Mouse (Mus musculus) ES-E14 (cell line): ENCODE results near the gene Ext2. TPM values are rescaled to one million over a fixed set of nuclear protein-coding genes. Genes with fewer than 3 reads are reported as not detected.

Source experiments
- DNase-seq: peaks from one replicate; pipeline ENCODE4 v3.0.0-alpha.2; 2013; ENCODE audit warnings: low read depth, low spot score
- H3K27ac ChIP-seq: 2 replicates; pipeline ENCODE4 v1.5.1; 2012; ENCODE audit warnings: low read depth, mild to moderate bottlenecking, low read length, moderate library complexity, mixed read lengths; ENCODE audit not compliant: poor library complexity, insufficient read depth, severe bottlenecking
- H3K36me3 ChIP-seq: 2 replicates; pipeline ENCODE4 v1.6.1; 2012; ENCODE audit warnings: mild to moderate bottlenecking, low read length, moderate library complexity, mixed read lengths; ENCODE audit not compliant: control insufficient read depth, poor library complexity, insufficient read depth, severe bottlenecking
- H3K4me1 ChIP-seq, 2 experiments: fragments of 150-350 bp in 1 of 2; sonication (generic) in 1 of 2; 2 replicates each; pipeline ENCODE4 v1.6.1; 2012; ENCODE audit warnings: low read length in 2 of 2, mild to moderate bottlenecking in 1 of 2, mixed read lengths in 1 of 2; ENCODE audit not compliant: control insufficient read depth in 2 of 2, insufficient read depth in 2 of 2, poor library complexity in 1 of 2
- H3K4me3 ChIP-seq, 2 experiments: fragments of 150-350 bp in 1 of 2; sonication (generic) in 1 of 2; 2 replicates each; pipeline ENCODE4 v1.5.1; 2012; ENCODE audit warnings: low read length in 2 of 2, low read depth in 1 of 2, mild to moderate bottlenecking in 1 of 2, mixed read lengths in 1 of 2; ENCODE audit not compliant: insufficient read depth in 1 of 2, poor library complexity in 1 of 2, severe bottlenecking in 1 of 2
- H3K9ac ChIP-seq: 2 replicates; pipeline ENCODE4 v1.6.1; 2012; ENCODE audit warnings: low read depth, mild to moderate bottlenecking, low read length, mixed read lengths; ENCODE audit not compliant: poor library complexity, insufficient read depth, severe bottlenecking
- H3K9me3 ChIP-seq: fragments of 150-350 bp; sonication (generic); 2 replicates; pipeline ENCODE4 v1.6.1; 2012; ENCODE audit warnings: low read depth, mild to moderate bottlenecking, low read length; ENCODE audit not compliant: control insufficient read depth, insufficient read depth
- CHD2 ChIP-seq: IDR thresholded peaks from 2 replicates; pipeline ENCODE4 v1.6.1; 2014; ENCODE audit warnings: mild to moderate bottlenecking, low read depth, low read length, inconsistent platforms
- HCFC1 ChIP-seq: IDR thresholded peaks from 2 replicates; pipeline ENCODE4 v1.6.1; 2012; ENCODE audit warnings: low read length, inconsistent platforms, borderline replicate concordance; ENCODE audit not compliant: insufficient read depth
- MAFK ChIP-seq: IDR thresholded peaks from 2 replicates; pipeline ENCODE4 v1.6.1; 2014; ENCODE audit warnings: mild to moderate bottlenecking, low read depth, low read length, inconsistent platforms; ENCODE audit not compliant: insufficient read depth
- ZC3H11A ChIP-seq: IDR thresholded peaks from 2 replicates; pipeline ENCODE4 v1.6.1; 2012; ENCODE audit warnings: low read depth, mild to moderate bottlenecking, inconsistent platforms, low read length, borderline replicate concordance
- ZNF384 ChIP-seq: IDR thresholded peaks from 2 replicates; pipeline ENCODE4 v1.6.1; 2012; ENCODE audit warnings: low read depth, low read length, inconsistent platforms
- in situ Hi-C, 2 experiments: fragments of 600-800 bp; cut with MboI; formaldehyde crosslinking; loops; one replicate each; pipeline ENCODE4 v1.15.1; 2025; ENCODE audit warnings: low sequenced_read_pairs in 2 of 2, inconsistent platforms in 1 of 2; ENCODE audit not compliant: unreplicated experiment in 2 of 2
- total RNA-seq: library from RNA; depleted of rRNA; stranded (reverse); fragments of 300-350 nt; gene quantifications from 2 replicates; pipeline ENCODE4 v1.2.3, GENCODE M21; 2012

Ext2 gene
- total RNA-seq, 1 experiment, result 49.9 TPM

- in situ Hi-C loops, result no loop called here
- DNase-seq, result no peak
- Histone ChIP-seq H3K9ac (no peak overlapping the region), H3K9me3 (no peaks in the 10 kb centered on the region), H3K36me3 (no peaks in the 10 kb centered on the region), H3K4me1 (no peaks in the 10 kb centered on the region), H3K27ac (no peak overlapping the region), H3K4me3 (no peak overlapping the region)
- TF ChIP-seq ZC3H11A (no peak), HCFC1 (no peak), CHD2 (no peak), MAFK (no peak), ZNF384 (no peak)
Observed at GRCm38 (mm10) chr2:93690064-93690930, 132.1 kb downstream of the Ext2 start.

- in situ Hi-C loops, result no loop called here
- no peaks in the 10 kb centered on the region for H3K9me3 ChIP-seq
- no peaks in the 10 kb centered on the region for H3K4me1 ChIP-seq
Observed at GRCm38 (mm10) chr2:93683674-93684073, 138.7 kb downstream of the Ext2 start.

GRCm38 (mm10) chr2:93682601-93683202 lies 139.7 kb downstream of the Ext2 start:
- H3K9me3 ChIP-seq, result no peaks in the 10 kb centered on the region
- no peak for TF ChIP-seq ZC3H11A
- no peak for TF ChIP-seq HCFC1
- TF ChIP-seq CHD2, result no peak
- no peak for TF ChIP-seq MAFK
- no peak for TF ChIP-seq ZNF384
- no peak overlapping the region for H3K27ac ChIP-seq
- no peak overlapping the region for H3K4me3 ChIP-seq
- no peak for DNase-seq
- in situ Hi-C loops, result no loop called here
- H3K36me3 ChIP-seq, result no peaks in the 10 kb centered on the region
- H3K9ac ChIP-seq, result no peak overlapping the region
- H3K4me1 ChIP-seq, result no peaks in the 10 kb centered on the region

More at GRCm38 (mm10) chr2:93683674-93684073, 138.7 kb downstream of the Ext2 start:
- no peak for TF ChIP-seq HCFC1
- no peak for TF ChIP-seq ZC3H11A
- TF ChIP-seq MAFK, result peak; percentile 29; the same call in 1 of the 2 replicates
- no peak for DNase-seq
- no peak overlapping the region for H3K27ac ChIP-seq
- no peak overlapping the region for H3K9ac ChIP-seq
- no peaks in the 10 kb centered on the region for H3K36me3 ChIP-seq
- H3K4me3 ChIP-seq, result no peak overlapping the region

GRCm38 (mm10) chr2:93681321-93681720 lies 141.0 kb downstream of the Ext2 start:
- Histone ChIP-seq H3K4me3 (no peak overlapping the region), H3K9ac (no peak overlapping the region), H3K9me3 (no peaks in the 10 kb centered on the region), H3K36me3 (no peaks in the 10 kb centered on the region), H3K4me1 (no peaks in the 10 kb centered on the region), H3K27ac (no peak overlapping the region)
- no peak for DNase-seq
- TF ChIP-seq CHD2, result no peak
- TF ChIP-seq ZC3H11A, result no peak
- no peak for TF ChIP-seq HCFC1
- no peak for TF ChIP-seq MAFK
- TF ChIP-seq ZNF384, result no peak
- in situ Hi-C loops, result no loop called here
